Mouse (Mus musculus) thymus, adult 2 months (tissue): Measurements from ENCODE around the gene 4930467E23Rik.
"Not testable (repeated sequence)": the region's sequence is repeated elsewhere in the genome, so short reads cannot be mapped to it uniquely, and the experiment has no call there.

Experiments used
- CTCF ChIP-seq: fragments of 200-500 bp; IDR thresholded peaks from 2 replicates; pipeline ENCODE4 v1.5.1; 2012; ENCODE audit warnings: mild to moderate bottlenecking, control low read depth, low read length, moderate library complexity, borderline replicate concordance; ENCODE audit not compliant: control insufficient read depth, poor library complexity, insufficient read depth; ENCODE audit errors: extremely low read depth
- POLR2A ChIP-seq: fragments of 200-500 bp; IDR thresholded peaks from 2 replicates; pipeline ENCODE4 v1.6.1; 2012; ENCODE audit warnings: mild to moderate bottlenecking, low read length, control low read depth, moderate library complexity; ENCODE audit not compliant: control insufficient read depth, poor library complexity, insufficient read depth; ENCODE audit errors: extremely low read depth

- not testable (repeated sequence) for TF ChIP-seq CTCF, POLR2A
Observed at GRCm38 (mm10) chr8:19707761-19708443, 21.5 kb upstream of the 4930467E23Rik start.
